Mouse (Mus musculus) cortical plate, adult 2 months (tissue): ENCODE data around the gene Cacna1c.

Source experiments
- CTCF ChIP-seq: fragments of 200-500 bp; IDR thresholded peaks from 2 replicates; pipeline ENCODE4 v1.5.1; 2011; ENCODE audit warnings: mild to moderate bottlenecking, control low read depth, low read length; ENCODE audit not compliant: insufficient read depth; ENCODE audit errors: extremely low read depth
- POLR2A ChIP-seq: fragments of 200-500 bp; IDR thresholded peaks from 2 replicates; pipeline ENCODE4 v1.6.1; 2011; ENCODE audit warnings: mild to moderate bottlenecking, low read length, control low read depth; ENCODE audit not compliant: insufficient read depth; ENCODE audit errors: extremely low read depth

- TF ChIP-seq CTCF (no peak), POLR2A (no peak)
Observed at GRCm38 (mm10) chr6:119052801-119053200, 143.4 kb downstream of the Cacna1c start.
